Mouse (Mus musculus) stomach, postnatal 0 days (tissue): ENCODE measurements at regions not wholly inside any gene's neighbourhood (a gene's known extent, or its start where the extent isn't known, plus 50 kb on each side); places are given as distances from the start of the nearest gene placed in this dataset.

Experiments
- ATAC-seq: fragments of 200-750 bp; cut with Nextera tagmentation; 2 replicates; pipeline ENCODE4 v1.8.0; 2017; ENCODE audit not compliant: low FRiP score, low TSS enrichment
- DNase-seq: peaks from one replicate; pipeline ENCODE4 v3.0.0-alpha.2; 2016; ENCODE audit warnings: low spot score
- H3K27ac ChIP-seq: fragments of 300-500 bp; sonication (generic); replicated peaks from 2 replicates; pipeline ENCODE4 v1.5.1; 2014; ENCODE audit warnings: mild to moderate bottlenecking, control low read depth
- H3K27me3 ChIP-seq: fragments of 300-500 bp; sonication (generic); 2 replicates; pipeline ENCODE4 v1.6.1; 2014; ENCODE audit warnings: low read length; ENCODE audit not compliant: control insufficient read depth, insufficient read depth
- H3K36me3 ChIP-seq: fragments of 300-500 bp; sonication (generic); 2 replicates; pipeline ENCODE4 v1.6.1; 2014; ENCODE audit warnings: low read length, mixed read lengths; ENCODE audit not compliant: control insufficient read depth, insufficient read depth
- H3K4me1 ChIP-seq: fragments of 300-500 bp; sonication (generic); replicated peaks from 2 replicates; pipeline ENCODE4 v1.6.1; 2014; ENCODE audit warnings: antibody characterized with exemption; ENCODE audit not compliant: control insufficient read depth, insufficient read depth
- H3K4me2 ChIP-seq: fragments of 300-500 bp; sonication (generic); replicated peaks from 2 replicates; pipeline ENCODE4 v1.6.1; 2014; ENCODE audit warnings: low read depth, mild to moderate bottlenecking, control low read depth, moderate library complexity
- H3K4me3 ChIP-seq: fragments of 300-500 bp; sonication (generic); 2 replicates; pipeline ENCODE4 v1.5.1; 2014; ENCODE audit warnings: low read depth, low read length, control low read depth
- H3K9ac ChIP-seq: fragments of 300-500 bp; sonication (generic); 2 replicates; pipeline ENCODE4 v1.6.1; 2014; ENCODE audit warnings: mild to moderate bottlenecking, low read length, control low read depth, mixed read lengths
- H3K9me3 ChIP-seq: fragments of 300-500 bp; sonication (generic); 2 replicates; pipeline ENCODE4 v1.6.1; 2016; ENCODE audit warnings: low read length; ENCODE audit not compliant: control insufficient read depth
- CTCF ChIP-seq: IDR thresholded peaks from 2 replicates; pipeline ENCODE4 v1.5.1; 2016; ENCODE audit warnings: antibody characterized with exemption, low read depth, mild to moderate bottlenecking, moderate library complexity
- EP300 ChIP-seq: optimal IDR thresholded peaks from 2 replicates; pipeline ENCODE3; 2016; ENCODE audit warnings: antibody characterized with exemption
- WGBS: fragments of 180-500 bp; shearing (Covaris S2); extraction: QIAGEN DNeasy Blood & Tissue Kit; methylation state at CpG from one replicate; pipeline ENCODE4 v1.1.7; 2014; 5-methylcytosine and 5-hydroxymethylcytosine counted together

GRCm38 (mm10) chr10:124872211-124872610, 517.1 kb downstream of the Slc16a7 start:
- Histone ChIP-seq H3K4me3 (no peak overlapping the region), H3K9me3 (no peaks in the 10 kb centered on the region), H3K4me1 (no peaks in the 10 kb centered on the region), H3K27ac (no peak overlapping the region), H3K27me3 (no peaks in the 10 kb centered on the region), H3K9ac (no peak overlapping the region), H3K36me3 (no peaks in the 10 kb centered on the region), H3K4me2 (no peak overlapping the region)
- WGBS, result 69% methylated on average over 2 of the region's 2 CpGs
- ATAC-seq, result no peak
- no peak for DNase-seq
- TF ChIP-seq EP300 (no peak), CTCF (no peak)

- peak; percentile 80 for ATAC-seq
- Histone ChIP-seq H3K36me3 (no peaks in the 10 kb centered on the region), H3K27me3 (no peaks in the 10 kb centered on the region), H3K27ac (no peak overlapping the region), H3K9ac (no peak overlapping the region), H3K4me2 (no peak overlapping the region), H3K4me1 (no peaks in the 10 kb centered on the region), H3K4me3 (no peak overlapping the region), H3K9me3 (no peaks in the 10 kb centered on the region)
- no peak for TF ChIP-seq EP300
- TF ChIP-seq CTCF, result no peak
- DNase-seq, result peak; percentile 16
- 42% methylated on average over 8 of the region's 8 CpGs for WGBS
Measured at GRCm38 (mm10) chr10:124842546-124843113, 546.6 kb downstream of the Slc16a7 start.

- TF ChIP-seq EP300 (no peak), CTCF (no peak)
Measured at GRCm38 (mm10) chr10:124833930-124834329, 555.3 kb downstream of the Slc16a7 start.

GRCm38 (mm10) chr10:124803997-124804614, 585.2 kb downstream of the Slc16a7 start:
- H3K36me3 ChIP-seq, result no peaks in the 10 kb centered on the region
- no peak overlapping the region for H3K9ac ChIP-seq
- H3K4me1 ChIP-seq, result no peaks in the 10 kb centered on the region
- DNase-seq (no peak), ATAC-seq (no peak)
- no peak overlapping the region for H3K4me3 ChIP-seq
- no peak overlapping the region for H3K4me2 ChIP-seq
- TF ChIP-seq EP300 (no peak), CTCF (no peak)
- WGBS, result 64% methylated on average over 3 of the region's 3 CpGs
- H3K9me3 ChIP-seq, result no peaks in the 10 kb centered on the region
- no peaks in the 10 kb centered on the region for H3K27me3 ChIP-seq
- H3K27ac ChIP-seq, result no peak overlapping the region

More at GRCm38 (mm10) chr10:124833930-124834329, 555.3 kb downstream of the Slc16a7 start:
- Histone ChIP-seq H3K9ac (no peak overlapping the region), H3K36me3 (no peaks in the 10 kb centered on the region), H3K4me2 (no peak overlapping the region), H3K27me3 (no peaks in the 10 kb centered on the region), H3K4me3 (no peak overlapping the region), H3K27ac (no peak overlapping the region), H3K4me1 (no peaks in the 10 kb centered on the region), H3K9me3 (no peaks in the 10 kb centered on the region)
- WGBS, result 76% methylated on average over 4 of the region's 4 CpGs
- ATAC-seq (no peak), DNase-seq (no peak)
